Mouse (Mus musculus) erythroblast, embryonic 14.5 days (primary cell): ENCODE measurements around the gene Lcn4.

Experiments
- GATA1 ChIP-seq: IDR thresholded peaks from 2 replicates; pipeline ENCODE4 v1.6.1; 2012; ENCODE audit warnings: low read length, inconsistent platforms, mixed read lengths
- TAL1 ChIP-seq: IDR thresholded peaks from 3 replicates; pipeline ENCODE4 v1.6.1; 2012; ENCODE audit warnings: low read length, inconsistent platforms, mixed read lengths

DNA sequence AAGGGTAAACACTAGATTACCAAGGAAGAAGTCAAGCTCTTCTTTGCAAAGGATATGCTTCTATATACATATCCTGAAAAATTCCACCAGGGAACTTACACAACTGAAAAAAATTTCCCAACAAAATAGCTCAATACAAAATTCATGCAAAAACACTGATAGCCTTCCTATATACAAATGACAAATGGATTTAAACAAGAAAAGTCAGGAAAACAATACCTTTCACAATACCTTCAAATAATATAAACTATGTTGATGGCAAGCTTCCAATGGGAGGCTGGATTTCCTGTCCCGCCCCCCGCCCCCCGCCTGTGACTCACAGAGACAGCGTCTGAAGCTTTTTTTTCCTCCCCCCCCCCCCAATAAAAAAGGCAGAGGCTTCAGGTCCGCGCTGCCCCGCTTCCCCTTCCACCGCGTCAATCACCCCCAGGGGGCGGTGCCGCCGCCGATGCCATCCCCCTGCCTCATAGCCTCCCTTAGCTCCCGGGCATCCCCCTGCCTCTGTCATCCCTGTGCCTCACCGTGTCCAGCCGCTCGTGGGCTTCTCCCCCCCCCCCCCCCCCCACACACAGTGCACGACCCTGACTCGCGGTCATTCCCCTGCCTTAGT is 9.8 kb downstream of the Lcn4 start:
- TF ChIP-seq GATA1 (no peak), TAL1 (no peak)
